Mouse (Mus musculus): ENCODE data around the gene Glt6d1. TPM values are rescaled to one million over a fixed set of nuclear protein-coding genes. Genes with fewer than 3 reads are reported as not detected.
"Not testable (repeated sequence)": the region's sequence is repeated elsewhere in the genome, so short reads cannot be mapped to it uniquely, and the experiment has no call there.

The Glt6d1 gene
- not detected for total RNA-seq (2021)
- long read RNA-seq, experiment 1: 0 reads
- long read RNA-seq, experiment 2: 0 reads

DNA sequence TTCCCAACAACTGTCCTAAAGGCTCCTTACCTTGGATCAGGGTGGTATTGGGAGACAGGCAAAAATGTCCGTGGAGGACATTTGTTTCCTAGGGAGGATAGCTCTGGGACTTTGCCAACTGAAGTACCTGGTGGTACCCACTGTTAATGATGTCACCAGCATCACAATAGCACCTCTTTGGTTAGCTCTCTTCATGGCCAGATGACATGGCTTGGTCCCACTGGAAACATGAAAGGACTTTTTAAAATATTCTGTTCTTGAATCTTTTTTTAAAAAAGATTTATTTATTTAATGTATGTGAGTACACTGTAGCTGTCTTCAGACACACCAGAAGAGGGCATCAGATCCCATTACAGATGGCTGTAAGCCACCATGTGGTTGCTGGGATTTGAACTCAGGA, at the start of gene Glt6d1:
TSS of gene Glt6d1 (minus strand) at position 101 of the 400 bp plus-strand sequence.
- not testable (repeated sequence) for DNase-seq (ENCODE audit: low spot score)

DNA sequence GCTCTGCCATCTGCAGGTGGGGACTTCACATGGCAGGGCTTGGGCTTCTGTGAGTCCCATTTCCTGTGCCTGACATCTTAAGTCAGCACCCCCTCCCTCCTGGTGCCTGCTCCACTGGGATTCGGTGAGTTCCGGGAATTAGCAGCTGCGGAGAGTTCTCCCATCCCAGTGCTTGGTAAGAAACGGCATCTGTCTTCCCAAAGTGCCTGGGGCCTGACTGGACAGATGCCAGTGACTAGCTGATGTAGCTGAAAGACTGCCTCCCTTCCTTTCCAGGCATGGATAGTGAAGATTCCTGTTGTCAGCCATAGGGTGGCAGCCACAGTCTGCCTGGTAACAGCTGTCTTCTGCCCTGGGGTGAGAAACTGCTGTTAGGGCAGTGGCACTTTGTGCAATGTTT, 49.8 kb upstream of the Glt6d1 start:
- DNase-seq (ENCODE audit: low spot score): no peak

DNA sequence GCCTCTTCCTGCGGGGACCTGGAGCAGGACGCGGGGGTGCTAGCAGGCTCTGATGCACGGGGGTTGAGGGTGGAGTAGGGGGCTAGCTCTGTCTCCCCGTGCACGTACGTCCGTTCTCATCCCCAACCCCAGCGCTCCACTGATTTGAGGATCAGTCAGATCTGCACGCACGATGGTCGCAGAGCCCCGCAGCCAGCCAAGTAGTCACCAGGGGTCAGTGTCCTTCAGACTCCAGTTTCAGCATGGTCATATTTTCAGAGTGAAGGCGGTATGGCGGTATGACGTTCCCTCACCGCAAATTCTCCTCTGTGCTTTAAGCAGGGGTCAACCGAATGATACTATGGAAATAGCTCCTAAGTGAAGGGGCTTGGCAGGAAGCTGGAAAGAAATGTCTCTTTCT, 48.6 kb upstream of the Glt6d1 start:
- DNase-seq (ENCODE audit: low spot score): no peak

DNA sequence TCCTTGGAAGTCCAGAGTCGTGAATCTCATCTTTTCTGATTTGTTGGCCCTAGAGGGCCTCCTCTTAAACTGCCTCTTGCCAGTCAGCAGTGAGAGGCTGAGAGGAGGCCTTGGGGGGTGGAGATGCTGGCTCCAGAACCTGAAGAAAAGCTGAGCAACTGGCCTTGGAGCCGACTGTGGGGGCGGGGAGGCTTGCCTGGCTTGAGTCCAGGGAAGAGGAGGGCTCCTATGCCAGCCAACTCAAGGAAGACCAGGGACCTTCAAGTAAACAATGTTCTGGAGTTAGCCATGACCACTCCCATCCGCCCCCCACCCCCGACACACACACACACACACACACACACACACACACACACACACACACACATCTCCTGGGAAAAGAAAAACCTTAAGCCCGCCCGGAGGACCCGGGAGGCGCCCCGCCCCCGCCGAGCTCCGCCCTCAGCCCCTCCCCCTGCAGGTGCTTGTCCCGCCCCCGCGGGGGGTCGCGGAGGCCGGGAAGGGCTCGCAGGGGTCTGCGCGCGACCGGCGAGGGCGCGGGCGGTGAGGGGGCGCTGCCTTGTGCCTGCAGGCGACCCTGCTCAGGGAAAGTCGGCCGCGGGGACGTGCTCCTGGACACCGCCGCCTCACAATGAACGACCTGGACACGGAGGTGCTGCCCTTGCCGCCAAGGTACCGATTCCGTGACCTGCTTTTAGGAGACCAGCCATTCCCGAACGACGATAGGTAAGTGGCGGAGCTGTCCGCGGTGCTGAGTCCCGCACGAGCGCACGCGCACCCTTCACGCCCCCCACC, 47.9 kb upstream of the Glt6d1 start, which contains the start of gene Kcnt1:
TSS of gene Kcnt1 (plus strand) at position 398 of the 795 bp plus-strand sequence.
- DNase-seq (ENCODE audit: low spot score): no peak

DNA sequence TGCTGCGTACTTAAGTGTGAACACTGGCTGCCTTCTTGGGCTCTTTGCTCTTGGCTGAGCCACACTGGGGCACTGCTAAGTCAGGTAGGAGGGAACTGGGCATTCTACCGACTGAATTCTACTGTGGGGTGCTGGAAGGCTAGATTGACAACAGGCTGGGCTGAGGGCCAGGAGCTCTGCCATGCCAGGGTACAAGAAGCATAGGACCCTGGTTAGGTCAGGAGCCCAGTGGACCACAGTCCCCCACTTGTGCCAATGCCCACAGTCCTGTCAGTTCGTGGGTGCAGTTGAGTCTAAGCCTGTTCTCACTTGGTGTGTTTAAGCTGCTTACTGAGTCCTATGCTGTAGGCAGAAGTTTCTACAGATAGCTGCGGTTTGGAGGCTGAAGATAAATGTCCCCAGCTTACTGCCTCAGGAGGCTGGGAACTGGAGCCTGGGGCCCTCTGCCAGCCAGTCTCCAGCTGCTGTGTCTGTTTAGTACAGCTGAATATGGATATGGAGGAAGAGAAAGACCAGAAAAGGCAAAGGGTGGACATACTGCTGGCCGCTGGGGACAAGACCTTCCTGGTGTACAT, 47.1 kb upstream of the Glt6d1 start:
- DNase-seq (ENCODE audit: low spot score): no peak

DNA sequence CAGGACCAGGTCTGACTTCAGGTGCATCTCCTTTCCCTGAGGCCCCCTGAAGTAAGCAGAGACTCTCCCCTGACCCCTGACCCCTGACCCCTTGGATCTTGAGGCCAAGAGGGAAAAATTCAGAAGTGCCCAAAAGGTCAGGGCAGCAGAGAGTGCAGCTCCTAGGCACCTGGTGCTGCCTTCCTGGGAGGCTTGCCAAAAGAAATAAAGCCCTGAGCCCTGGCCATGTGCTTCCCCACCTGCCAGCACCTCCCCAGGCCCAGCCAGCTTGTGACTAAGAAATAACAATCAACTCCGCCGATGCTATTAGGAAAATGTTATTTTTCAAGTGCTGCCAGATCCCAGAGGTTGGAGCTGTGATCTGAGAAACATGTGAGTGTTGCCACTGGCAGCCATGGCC, 46.4 kb upstream of the Glt6d1 start:
- DNase-seq (ENCODE audit: low spot score): no peak

DNA sequence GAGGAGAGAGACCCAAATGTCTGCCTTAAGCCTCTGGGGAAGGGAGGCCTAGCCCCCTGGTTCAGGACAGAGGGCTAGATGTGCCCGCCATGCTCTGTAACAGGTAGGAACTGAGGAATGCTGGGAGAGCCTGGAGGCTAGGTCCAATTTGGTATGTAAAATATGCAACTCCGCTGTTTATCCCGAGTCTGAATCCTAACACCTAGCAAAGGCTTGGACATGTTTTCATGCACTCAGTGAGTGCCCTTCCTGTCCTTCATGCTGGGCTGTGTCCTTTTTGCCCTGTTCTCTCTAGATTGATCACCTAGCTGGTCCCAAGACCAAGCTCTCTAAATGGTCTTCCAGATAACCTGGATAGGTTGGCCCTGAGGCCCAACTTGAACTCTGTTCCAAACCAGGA, 44.2 kb upstream of the Glt6d1 start:
- no peak for DNase-seq (ENCODE audit: low spot score)

DNA sequence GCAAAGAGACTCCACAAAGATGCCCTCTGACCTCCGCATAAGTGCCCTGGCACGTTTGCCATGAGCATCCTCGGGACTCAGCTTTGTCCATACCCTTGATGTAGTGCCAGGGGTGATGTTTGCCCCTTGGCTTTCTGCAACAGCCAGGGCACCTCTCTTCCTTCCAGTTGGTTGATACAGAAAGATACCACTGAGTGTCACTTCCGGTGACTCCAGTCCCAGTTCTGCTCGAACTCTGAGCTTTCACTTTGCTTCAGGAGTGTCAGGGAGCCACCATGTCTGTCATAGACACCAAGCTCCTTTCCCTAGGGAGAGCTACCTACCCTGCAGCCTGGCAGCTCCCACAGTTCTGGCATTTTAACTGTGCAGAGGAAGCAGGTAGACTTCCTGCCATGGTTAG, 38.4 kb upstream of the Glt6d1 start:
- DNase-seq (ENCODE audit: low spot score): no peak

DNA sequence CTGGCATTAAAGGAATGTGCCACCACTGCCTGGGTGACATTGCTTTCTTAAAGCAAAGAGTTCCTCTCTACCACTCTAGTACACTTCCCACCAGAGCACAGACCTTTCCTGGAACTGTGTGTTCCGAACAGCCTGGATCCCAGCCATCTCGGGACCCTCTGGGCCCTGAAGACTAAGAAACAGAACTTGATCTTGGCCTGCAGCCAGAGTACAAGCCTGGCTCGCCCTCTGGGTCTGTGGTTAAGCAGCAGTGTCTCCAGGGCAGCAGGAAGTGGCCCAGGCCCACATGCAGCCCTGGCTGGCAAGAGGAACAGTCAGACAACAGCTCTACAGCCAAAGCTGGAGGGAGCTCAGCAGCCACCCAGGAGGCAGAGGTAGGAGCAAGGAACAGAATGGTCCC, 37.0 kb upstream of the Glt6d1 start:
- DNase-seq (ENCODE audit: low spot score): peak; percentile 47

DNA sequence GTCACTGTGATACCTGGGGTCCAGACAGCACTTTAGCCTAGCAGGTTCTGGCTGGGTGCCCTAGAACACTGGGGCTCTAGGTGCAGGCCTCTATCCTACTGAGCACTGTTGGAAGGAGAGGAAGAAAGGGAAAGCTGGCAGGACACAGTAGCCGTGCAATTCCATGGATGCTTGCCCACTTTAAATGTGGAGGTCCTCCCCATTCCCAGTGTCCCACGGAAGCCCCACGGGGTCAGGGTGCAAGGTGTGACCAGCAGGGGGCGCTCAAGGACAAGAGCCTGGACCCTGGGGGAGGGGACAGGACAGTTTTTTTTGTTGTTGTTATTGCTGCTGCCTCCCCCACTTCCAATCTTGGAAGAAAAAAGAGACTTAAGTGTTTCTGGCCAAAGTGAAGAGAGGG, 34.7 kb upstream of the Glt6d1 start:
- DNase-seq (ENCODE audit: low spot score): peak; percentile 61

DNA sequence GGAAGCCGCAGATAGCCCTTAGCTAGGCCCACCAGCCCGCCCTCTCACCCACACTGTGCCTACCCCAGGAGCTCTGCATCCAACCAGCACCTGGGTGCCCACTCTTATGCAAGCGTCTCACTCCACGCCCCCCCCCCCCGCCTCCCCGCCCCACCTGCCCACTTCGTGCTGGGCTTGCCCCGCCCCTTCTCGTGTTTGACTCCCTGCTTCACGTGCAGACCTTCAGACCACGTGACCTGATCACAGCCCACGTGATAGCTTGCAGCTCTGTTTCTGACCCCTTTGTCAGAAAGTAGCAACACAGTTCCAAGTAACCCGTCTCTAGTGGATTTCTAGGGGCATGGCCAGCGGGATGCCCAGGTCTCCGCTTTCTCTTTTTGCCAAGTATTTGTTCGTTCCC, 31.6 kb upstream of the Glt6d1 start, which contains the start of gene Sohlh1:
TSS of gene Sohlh1 (minus strand) at position 23 of the 400 bp plus-strand sequence.
- no peak for DNase-seq (ENCODE audit: low spot score)

DNA sequence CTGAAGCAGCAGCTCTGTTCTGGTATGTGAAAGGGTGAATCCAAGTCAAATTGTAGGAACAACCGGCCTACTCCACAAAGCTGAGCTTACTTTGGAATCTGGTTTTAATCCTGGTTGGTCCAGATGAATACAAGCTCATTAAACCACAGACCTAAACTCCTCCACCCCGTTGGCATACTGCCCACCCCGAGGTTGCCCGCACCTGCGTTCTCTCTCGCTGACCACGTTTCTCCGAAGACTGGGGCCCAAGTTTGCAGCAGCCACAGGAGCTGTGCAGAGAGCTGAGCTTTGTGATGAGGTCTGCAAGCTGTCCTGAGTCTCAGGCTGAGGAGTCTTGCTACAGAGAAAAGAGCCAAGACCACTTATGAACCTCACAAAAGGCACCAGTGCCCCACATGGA, 30.9 kb upstream of the Glt6d1 start:
- DNase-seq (ENCODE audit: low spot score): no peak

DNA sequence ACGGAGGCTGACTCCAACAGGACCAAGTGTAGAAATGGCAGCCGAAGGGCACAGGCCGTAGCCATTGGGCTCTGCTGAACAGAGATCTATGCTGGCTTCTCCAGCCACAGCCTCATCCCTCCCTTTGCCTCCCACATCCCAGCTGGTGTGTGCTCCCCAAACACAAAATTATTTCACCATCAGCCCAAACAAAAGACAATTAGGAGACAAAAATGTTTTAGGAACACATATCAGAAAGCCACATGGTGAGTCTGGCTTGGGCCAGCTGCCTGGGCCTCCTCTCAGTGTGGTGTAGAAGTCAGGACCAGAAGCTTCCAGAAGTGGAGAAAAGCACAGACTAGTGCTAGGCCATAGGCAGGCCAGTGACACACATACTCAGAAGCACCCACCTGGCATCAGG, 28.4 kb upstream of the Glt6d1 start:
- no peak for DNase-seq (ENCODE audit: low spot score)

DNA sequence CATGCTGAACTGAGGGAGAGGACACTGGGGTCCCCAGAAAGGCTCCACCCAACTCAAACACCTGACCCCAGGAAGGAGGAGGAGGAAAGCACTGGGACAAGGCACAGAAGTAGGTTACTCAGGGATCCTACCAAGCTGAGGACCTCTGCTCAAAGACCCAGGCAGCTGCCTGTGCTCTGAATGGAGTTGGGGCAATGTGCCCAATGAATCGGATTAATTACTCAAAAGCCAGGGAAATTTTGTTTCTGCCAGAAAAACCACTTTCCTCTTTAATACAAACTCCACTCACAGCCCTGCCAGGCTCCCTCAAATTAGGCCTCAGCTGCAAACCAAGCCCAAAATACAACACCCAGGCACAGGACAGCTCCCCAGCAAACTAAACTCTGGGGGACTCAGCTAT, 27.1 kb upstream of the Glt6d1 start:
- DNase-seq (ENCODE audit: low spot score): no peak

DNA sequence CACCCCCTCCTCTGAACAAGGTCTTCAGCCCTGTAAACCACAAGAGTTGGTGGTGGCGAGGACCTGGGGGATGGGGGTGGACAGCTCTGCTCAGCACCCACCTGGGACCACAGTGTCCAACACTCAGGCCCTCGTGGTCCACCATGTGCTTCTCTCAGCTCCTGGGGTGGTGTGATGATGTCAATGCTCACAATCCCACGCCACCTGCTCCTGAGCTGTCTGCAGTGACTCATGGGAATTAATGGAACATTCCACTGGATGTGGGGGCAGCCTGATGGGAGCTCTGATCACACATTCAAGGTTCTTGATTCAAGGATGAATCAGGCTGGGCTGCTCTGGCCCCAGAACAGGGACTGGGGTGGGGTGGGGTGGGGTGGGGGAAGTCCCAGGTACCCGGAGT, 26.5 kb upstream of the Glt6d1 start:
- DNase-seq (ENCODE audit: low spot score): no peak

DNA sequence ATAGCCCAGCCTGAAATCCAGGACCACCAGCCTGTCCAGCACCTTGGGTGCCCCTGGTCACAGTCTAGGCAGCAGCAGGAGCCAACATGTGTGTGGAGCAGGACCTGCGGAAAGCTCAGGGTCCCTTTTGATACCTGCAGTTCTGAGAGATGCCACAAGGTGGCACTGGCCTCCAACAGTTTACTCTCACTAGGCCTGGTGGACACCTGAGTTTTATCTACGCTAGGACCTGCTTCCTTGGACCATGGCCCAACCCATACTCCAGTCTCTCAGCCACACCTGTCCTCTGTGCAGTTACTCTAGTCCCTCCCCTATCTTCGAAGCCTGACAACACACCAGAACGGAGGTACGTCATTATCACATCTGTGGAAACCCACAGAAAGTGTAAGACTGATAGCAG, 20.6 kb upstream of the Glt6d1 start:
- peak; percentile 60 for DNase-seq (ENCODE audit: low spot score)

DNA sequence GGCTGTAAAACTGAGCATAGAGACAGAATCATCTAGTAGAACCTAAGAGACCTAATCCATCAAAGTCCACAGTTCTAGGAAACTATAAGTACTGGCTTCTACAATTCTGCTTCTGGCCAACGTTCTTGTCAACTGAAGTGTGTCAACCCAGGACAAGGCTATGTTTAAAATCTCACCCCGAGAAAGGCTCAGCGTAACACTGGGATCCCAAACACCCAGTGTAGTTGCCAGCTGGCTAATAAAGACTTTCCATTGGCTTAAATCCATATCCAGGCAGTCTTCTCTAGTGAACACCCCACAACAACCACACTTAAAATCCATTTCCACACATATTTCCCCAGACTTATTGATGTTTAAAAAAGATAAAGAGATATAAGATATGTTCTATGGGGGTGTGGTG, 15.1 kb upstream of the Glt6d1 start:
- peak; percentile 23 for DNase-seq (ENCODE audit: low spot score)

DNA sequence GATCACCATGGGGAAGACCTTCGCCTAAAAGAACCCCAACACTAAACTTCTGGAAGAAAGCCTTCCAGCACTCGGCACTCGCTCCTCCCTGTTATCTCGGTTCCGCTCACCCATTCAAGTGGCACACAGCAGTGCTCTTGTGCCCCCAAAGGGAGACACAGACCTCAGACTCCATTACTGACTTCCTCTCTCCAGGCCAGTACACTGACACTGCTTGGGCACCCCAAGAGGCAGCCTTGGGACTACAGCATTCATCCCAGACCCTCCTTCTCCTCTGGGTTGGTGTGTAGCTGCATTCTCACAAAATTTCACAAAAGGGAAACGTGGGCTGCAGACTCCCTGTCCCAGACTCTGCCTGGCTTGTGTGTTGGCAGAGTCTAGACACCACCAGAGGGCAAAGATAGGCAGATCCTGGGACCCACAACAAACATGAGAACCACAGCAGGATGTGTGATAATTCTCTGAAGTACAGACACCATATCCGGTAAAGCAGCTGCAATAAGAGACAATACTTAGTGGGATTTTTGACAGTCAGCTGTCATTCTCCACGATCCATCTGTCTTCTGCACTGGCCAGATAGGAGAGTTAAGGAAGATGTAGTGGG, 12.8 kb upstream of the Glt6d1 start:
- DNase-seq (ENCODE audit: low spot score): no peak

DNA sequence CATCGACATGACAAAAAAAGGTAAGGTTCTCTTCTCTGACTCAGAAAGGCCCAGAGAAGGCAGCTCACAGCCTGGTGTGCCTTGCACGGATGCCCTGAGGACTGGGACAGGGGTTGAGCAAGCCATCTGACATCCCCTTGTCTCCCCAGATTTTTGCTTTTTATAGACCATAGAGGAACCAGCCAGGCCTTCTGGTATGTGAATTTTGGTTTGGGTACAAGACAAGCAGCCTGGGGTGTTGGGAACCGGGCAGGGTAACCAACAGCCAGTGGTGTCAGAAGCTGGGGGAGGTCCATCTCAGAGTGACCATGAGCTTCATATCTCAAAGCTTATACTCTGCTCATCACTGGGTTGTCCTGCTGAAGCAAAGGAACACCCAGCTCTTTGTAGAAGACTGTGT, 9.1 kb upstream of the Glt6d1 start:
- DNase-seq (ENCODE audit: low spot score): no peak

DNA sequence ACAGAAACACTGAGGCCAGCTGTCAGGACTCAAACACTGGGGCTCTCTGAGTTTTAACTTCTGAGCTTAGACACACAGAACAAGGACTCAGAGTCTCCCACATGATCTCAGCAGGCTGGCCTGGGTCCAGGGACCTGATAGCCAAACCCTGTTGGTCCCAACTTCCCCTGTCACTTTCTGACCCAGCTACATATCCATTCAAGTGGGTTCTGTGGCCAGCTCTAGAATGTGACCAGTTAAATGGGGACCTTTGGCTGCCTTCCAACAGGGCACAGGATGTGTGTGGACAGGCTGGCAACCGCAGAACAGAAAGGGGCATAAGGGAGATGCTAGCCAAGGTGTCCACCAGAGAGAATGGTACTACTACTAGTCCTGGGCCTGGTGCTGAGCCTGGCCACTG, 7.2 kb upstream of the Glt6d1 start, which contains the start of gene Lcn9:
TSS of gene Lcn9 (plus strand) at position 348 of the 400 bp plus-strand sequence.
- no peak for DNase-seq (ENCODE audit: low spot score)

DNA sequence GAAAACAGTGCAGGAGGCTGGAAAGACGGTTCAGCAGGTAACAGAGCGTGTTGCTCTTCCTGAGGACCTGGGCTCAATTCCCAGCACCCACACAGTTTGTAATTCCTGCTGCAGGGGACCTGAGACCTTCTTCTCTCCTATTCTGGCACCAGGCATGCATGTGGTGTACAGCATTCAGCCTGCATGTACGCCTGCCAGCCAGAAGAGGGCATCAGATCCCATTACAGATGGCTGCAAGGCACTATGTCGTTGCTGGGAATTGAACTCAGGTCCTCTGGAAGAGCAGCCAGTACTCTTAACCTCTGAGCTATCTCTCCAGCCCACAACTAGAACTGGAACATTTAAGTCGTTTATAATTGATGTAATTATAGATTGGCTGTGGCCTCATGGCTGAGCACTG, 2.3 kb downstream of the Glt6d1 start:
- DNase-seq (ENCODE audit: low spot score): no peak

DNA sequence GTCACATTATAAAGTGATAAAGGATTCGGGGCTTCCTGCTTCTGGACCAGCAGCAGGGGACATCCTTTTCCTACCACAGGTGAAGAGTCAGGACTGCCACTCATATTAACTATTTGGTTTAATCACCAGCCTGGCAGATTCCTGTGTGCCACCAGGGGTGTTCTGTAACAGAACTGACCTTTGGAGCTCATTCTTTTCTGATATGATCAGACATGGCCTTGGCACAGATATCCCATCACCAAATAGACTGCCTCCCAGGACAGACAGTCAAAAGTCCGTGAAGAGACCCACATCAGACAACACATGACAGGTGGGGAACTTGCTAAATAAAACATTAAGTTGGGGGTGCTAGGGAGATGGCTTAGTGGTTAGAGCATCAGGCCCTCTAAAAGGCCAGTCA, 3.9 kb downstream of the Glt6d1 start:
- no peak for DNase-seq (ENCODE audit: low spot score)

DNA sequence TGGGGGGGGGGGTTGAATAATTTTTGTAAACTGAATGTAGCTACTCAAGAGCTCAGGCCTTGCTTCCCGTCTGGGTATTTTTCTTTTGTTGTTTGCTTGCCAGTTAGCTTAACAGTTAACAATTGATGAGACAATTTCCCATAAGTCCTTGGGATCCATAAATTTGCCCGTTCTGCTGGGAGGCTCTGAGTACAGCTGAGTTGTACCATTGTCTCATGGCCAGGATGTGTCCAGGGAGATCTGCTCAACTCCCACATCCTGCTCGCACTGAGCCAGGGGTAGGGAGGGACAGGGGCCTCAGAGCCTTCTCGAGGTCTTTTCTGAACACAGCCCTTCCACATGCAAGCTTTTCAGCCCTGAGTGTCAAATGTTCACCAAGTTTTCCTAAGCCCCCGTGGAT, 17.6 kb downstream of the Glt6d1 start:
- no peak for DNase-seq (ENCODE audit: low spot score)

Data from gastrocnemius, adult 18-20 months (tissue).